Mouse (Mus musculus): Measurements from ENCODE around the gene Adam20. TPM values are rescaled to one million over a fixed set of nuclear protein-coding genes. Genes with fewer than 3 reads are reported as not detected.

Gene Adam20
- polyA plus RNA-seq (2014; fragmentation: Illumina TruSeq; extraction: RNeasy Lipid Tissue Mini Kit (QIAGEN cat#74804); ENCODE audit: low read depth, low replicate concordance) = not detected

GRCm38 (mm10) chr8:40792973-40793372 is at the start of gene Adam20:
TSS of gene Adam20 (plus strand) at chr8:40793273.

GRCm38 (mm10) chr8:40751908-40752307 is 41.2 kb upstream of the Adam20 start, which contains the start of gene Adam25:
TSS of gene Adam25 (plus strand) at chr8:40752208.

Other genes with a start within 250 kb of the Adam20 start
- gene Adam24, start 118.2 kb upstream of the Adam20 start, polyA plus RNA-seq (2014; fragmentation: Illumina TruSeq; extraction: RNeasy Lipid Tissue Mini Kit (QIAGEN cat#74804); ENCODE audit: low read depth, low replicate concordance) = not detected
- not detected for gene Adam25, start 41.1 kb upstream of the Adam20 start, polyA plus RNA-seq (2014; fragmentation: Illumina TruSeq; extraction: RNeasy Lipid Tissue Mini Kit (QIAGEN cat#74804); ENCODE audit: low read depth, low replicate concordance)
- gene Adam39, start 29.7 kb downstream of the Adam20 start, polyA plus RNA-seq (2014; fragmentation: Illumina TruSeq; extraction: RNeasy Lipid Tissue Mini Kit (QIAGEN cat#74804); ENCODE audit: low read depth, low replicate concordance) = not detected